Mouse (Mus musculus) bone marrow, adult 2 months (tissue): ENCODE measurements around the gene Gm20431.

Experiments
- CTCF ChIP-seq: fragments of 200-500 bp; IDR thresholded peaks from 2 replicates; pipeline ENCODE4 v1.5.1; 2011; ENCODE audit warnings: low read length, control low read depth; ENCODE audit not compliant: control insufficient read depth, insufficient read depth
- POLR2A ChIP-seq: fragments of 200-500 bp; IDR thresholded peaks from 2 replicates; pipeline ENCODE4 v1.6.1; 2011; ENCODE audit warnings: low read depth, mild to moderate bottlenecking, control low read depth, low read length, borderline replicate concordance; ENCODE audit not compliant: control insufficient read depth

DNA sequence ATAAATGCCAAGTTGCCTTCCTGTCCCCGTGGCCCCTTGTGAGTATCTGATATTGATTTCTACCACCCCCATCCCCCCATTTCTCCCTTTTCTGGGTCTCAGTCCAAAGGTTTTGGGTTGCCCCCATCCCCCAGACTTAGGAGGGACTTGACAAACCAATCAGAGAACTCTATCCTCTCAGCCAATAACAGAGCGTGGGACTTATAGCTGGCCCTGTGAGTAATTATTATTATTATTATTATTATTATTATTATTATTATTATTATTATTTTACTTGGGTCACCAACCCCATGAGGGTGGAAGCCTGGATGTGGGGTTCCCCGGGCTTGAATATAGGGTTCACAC is 96.0 kb downstream of the Gm20431 start:
- no peak for TF ChIP-seq CTCF
- no peak for TF ChIP-seq POLR2A
